Mouse (Mus musculus) C2C12 (cell line): ENCODE data around the gene Efna3.

Source experiments
- CEBPB ChIP-seq: IDR thresholded peaks from one replicate; pipeline ENCODE4 v1.6.1; 2011; ENCODE audit warnings: low read depth, mild to moderate bottlenecking, control low read depth, moderate library complexity
- CTCF ChIP-seq: IDR thresholded peaks from one replicate; pipeline ENCODE4 v1.5.1; 2011; ENCODE audit not compliant: control insufficient read depth, insufficient read depth, insufficient read length
- MAX ChIP-seq: IDR thresholded peaks from one replicate; pipeline ENCODE4 v1.6.1; 2011; ENCODE audit warnings: mild to moderate bottlenecking, control low read depth
- MYOG ChIP-seq: IDR thresholded peaks from one replicate; pipeline ENCODE4 v1.6.1; 2011; ENCODE audit not compliant: control insufficient read depth, insufficient read length; ENCODE audit errors: extremely low read depth

DNA sequence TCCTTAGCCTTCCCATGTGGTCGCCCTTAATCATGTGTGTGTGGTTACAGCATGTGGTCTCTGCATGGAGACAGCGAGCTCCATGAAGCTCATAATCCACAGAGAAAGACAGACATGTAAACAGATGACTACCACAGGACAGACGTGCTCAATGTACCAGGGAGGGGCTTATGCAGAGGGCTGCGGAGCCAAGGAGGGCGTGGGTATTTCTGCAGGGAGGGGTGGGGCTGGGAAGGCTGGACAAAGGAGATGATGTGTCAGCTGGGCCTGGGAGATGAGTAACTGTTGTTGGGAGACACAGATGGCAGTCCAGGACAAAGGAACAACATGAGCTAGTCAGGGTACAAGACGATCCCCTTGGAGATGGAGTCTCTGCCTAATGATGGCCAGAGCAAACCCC is 36.9 kb upstream of the Efna3 start:
- TF ChIP-seq CTCF, result no peak
- TF ChIP-seq MYOG, result no peak
- no peak for TF ChIP-seq CEBPB
- no peak for TF ChIP-seq MAX
